Mouse (Mus musculus): ENCODE results near the gene Dgat2.

GRCm38 (mm10) chr7:99182432-99183172 lies at the start of gene Dgat2:
- no peak for TF ChIP-seq CTCF (IDR thresholded peaks at IDR 0.05; ENCODE audit: insufficient read depth, low read length)
- TF ChIP-seq POLR2A (IDR thresholded peaks at IDR 0.05; ENCODE audit: borderline replicate concordance, extremely low read depth, low read depth, low read length) = peak; percentile 98

Measured in lung, adult 2 months (tissue).